Mouse (Mus musculus): ENCODE measurements at regions not wholly inside any gene's neighbourhood (a gene's known extent, or its start where the extent isn't known, plus 50 kb on each side); places are given as distances from the start of the nearest gene placed in this dataset.

DNA sequence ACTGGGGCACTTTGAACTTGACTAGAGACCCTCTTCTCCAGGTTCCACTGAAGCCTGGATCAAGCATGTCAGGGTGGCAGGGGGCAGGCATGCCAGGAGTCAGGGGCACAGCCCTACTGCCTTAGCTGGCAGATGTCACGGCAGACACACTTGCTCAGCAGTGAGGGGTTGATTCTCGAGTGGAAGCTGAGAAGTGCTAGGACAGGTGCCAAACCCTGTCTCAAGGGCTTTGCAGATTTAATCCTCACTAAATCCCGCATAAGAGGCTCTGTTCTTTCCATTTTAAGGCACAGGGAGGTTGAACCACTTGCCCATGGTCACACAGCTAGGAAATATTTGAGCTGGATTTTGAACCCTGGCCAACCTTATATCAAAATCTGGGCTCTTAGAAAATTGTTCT is 223.5 kb upstream of the Mvb12b start:
- peak; percentile 39 to 48 for DNase-seq

DNA sequence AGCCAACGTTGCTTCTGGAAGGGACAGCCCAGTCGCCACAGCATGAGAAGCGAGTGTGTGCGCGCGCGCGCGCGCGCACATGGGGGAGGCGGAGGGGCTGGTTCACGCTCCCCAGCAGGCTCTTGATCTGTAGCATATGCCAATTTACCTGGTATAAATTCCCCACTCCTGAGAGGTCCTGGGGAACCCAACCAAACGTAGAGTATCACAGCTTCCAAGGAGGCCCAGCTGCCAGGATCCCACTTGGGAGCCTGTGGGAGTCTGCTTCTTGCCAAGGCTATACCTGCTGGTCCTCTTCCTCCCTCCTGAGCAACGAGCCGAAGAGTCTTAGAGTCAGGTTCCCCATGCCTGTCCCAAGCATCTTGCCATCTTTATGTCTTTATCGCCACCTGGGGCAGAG is 222.8 kb upstream of the Mvb12b start:
- DNase-seq = peak; percentile 52 to 56

DNA sequence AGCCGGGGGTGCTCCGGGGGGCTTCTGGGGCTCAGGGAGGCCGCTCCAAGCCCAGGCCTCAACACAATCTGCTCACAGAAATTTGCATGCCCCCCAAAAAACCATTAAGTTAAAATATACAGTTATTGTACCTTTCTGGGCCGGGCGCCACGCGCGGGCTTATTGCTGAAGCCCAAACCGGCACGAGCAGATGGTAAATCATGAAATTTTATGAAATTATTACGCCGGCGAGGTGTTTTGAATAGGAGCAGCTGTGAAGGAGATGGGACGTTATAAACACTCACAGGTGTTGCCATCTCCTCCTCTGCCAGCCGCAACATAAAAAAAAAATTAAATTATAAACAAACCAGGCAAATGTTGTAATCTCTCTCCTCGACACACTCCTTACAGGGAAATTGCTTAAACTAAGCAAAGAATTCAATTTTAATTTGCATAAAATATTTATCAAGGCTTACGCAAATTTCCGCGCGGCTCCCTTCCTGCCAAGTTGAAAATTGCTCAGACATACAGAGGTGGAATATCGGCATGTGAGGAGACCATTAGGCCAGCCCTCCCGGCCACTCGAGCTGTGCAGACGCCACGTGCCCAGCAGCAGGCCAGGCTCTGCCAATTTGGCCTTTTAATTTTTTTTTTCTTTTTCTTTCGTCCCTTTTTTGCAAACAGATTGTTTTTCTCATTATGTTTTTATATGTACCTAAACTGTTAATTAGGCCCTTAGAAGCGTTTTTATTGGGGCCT is 220.0 kb upstream of the Mvb12b start:
- peak; percentile 45 to 62 for DNase-seq

DNA sequence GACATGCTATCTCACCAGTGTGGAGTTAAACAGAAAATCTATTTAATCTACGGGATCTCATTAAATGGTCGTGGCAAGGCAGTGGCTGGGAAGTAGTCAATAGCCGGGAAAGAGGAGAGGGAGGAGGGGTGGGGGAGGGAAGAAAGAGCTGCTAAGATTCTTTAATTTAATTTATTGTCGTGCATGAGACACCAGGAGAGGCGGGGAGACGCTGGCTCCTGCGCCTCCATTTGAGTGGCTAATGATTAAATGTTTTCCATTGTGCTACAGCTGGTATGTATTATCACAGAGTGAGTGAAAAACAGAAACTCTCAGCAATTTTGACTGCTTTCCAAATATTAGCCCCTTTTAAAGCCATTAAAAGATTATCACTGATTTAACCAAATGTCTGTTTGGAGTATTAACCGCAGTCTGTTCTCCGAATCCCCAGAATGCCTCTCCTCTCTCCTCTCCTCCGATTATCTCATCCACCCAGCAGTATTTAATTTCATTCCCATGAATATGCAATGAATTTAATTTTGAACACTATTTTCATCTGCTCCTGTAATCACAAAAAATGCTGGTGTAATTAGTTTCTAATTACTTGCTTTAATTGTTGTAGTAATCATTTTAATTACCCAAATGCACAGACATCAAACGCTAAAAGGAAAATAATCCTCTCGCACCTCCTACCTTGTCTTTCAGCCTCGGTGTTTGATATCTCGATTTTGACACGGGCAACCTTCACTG is 219.3 kb upstream of the Mvb12b start:
- peak in 1 of 2 experiments; percentile 28 for DNase-seq

DNA sequence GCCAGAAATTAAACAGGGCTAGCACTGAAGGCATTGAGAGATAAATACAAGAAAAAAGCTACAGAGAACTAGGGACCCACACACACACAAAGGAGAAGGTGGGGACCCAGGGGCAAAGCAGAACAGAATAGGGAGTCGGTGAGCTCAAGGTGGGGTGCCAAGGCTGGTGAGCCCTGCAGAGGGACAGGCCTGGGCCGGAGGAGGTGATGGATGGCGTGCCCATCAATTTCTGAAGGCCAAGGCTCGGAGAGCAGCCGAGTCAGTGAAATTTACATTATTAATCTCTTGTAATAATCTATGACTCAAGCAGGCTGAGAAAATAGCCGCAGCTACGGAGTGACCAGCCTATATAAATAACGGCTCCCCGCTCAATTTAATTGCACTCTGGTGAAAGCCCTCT is 218.5 kb upstream of the Mvb12b start:
- peak in 1 of 2 experiments; percentile 23 for DNase-seq

DNA sequence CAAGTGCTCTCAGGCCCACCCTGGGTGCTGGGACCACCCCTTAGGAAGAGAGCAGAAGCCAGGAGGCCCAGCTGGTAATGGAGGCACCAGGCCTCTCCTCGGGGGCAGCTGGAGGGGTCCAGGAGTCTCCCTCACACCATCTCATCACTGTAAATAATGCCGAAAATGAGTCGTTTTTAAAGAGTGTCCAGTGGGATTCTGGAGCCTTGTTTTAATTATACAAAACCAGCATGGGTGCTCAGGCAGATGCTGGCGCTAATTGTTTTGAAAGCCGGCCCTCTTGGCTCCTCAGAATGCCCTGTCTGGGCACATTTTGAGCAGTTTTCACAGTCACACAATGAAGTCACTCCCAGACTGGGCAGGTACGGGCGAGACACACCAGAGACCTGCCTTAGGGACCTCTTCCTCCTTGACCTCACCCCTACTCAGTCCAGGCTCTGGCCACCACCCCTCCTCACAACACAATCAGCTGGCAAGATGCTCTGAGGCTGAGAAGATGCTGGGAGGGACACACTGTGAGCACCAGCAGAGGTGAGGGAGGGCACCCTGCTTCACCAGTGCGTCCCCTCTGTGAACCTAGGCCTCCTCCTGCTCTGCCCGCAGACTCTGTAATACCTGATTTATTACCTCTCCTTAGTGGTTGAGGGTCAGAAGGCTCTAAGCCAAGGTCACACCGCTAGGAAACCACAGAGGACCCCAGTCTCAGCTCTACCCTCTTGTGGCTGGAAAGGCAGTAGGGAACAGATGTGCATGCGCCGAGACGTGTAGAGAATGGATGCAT is 217.7 kb upstream of the Mvb12b start:
- DNase-seq = no peak

DNA sequence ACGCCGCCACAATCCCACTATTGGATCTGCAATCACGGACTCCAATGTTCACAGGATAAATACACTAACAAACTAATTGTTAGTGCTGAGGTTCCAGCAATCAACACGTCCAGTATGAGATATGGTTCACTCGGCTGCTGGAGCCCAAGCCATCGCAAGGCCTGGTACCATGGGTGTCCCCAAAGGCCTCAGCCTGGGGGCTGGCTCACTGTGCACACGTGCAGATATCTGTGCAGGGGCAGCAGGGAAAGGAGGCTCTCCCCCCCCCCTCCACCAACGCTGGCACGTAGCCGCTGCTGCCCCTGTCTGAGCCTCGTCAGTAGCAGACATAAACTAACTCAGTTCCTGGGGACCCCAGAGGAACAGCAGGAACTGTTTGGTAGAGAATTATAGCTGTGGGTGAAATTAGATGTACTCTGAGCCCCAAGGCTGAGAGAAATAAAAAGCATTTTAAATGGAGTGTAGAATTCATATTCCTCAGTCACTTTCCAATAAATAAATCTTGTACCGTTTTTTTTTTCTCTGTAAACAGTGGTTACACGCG is 210.3 kb upstream of the Mvb12b start:
- DNase-seq = no peak

DNA sequence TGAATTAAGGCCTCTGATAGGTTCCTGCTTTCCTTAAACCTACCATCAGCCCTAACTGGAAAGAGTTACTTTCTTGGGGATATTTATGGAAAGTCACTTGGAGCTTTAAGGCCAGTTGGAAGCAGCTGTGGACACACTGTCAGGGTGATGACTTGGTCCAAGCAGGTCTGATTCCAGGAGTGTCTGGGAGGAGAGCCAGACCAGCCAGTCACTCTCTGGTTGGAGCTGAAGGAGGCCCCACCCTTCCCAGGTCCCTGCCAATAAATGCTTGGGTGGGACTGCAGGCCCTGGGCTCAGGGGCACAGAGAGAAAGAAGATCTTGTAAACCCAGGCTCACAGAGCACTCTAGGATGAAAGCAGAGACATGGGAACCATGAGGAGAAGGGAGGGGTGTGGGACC is 208.8 kb upstream of the Mvb12b start:
- DNase-seq = no peak

DNA sequence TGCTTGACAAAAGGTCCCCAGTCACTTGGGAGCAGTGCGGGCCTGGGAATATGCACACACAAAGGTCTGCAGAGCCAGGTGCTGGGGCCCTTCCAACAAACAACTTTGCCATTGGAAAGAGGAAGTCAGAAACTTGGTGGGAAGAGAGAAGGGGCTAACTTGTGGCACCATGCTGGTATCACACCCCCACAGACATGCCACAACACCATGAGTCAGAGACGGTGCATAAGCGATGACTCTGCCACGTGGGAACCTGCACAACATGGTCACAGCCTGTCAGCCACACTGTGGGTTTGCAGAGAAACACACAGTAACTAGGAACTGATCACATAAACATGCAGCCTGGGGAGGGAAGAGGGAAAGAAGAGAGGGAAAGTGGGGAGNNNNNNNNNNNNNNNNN is 201.1 kb upstream of the Mvb12b start:
- no peak for DNase-seq

DNA sequence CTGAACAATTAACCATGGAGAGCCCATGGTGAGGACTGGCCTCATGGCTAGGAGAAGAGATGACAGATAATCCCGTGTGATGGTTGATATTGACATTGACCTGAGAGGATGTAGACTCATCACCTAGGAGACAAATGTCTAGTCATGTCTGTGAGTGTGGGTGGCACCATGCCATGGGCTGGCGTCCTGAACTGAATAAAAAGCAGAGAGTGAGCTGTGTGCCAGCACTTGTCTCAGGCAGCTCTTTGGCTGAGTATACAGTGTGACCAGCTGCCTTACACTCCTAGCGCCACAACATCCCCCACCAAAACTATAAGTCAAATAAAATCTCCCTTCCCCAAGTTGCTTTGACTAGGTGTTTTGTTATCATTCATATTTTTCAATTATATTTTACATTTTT is 198.4 kb upstream of the Mvb12b start:
- peak; percentile 21 to 60 for DNase-seq

DNA sequence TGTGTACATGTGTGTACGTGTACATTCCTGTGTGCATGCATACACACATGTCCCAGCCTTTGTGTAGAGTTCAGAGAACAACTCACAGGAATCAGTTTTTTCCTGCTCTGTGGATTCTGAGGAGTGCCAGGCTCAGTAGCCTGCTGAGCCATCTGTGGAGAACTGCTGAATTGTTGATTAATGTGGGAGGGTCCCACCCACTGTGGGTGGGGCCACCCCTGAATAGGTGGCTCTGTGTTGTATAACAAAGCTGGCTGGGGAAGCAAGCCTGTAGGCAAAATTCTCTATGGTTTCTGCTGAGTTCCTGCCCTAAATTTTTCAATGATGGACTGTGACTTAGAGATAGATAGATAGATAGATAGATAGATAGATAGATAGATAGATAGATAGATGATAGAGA is 196.8 kb upstream of the Mvb12b start:
- DNase-seq = no peak

DNA sequence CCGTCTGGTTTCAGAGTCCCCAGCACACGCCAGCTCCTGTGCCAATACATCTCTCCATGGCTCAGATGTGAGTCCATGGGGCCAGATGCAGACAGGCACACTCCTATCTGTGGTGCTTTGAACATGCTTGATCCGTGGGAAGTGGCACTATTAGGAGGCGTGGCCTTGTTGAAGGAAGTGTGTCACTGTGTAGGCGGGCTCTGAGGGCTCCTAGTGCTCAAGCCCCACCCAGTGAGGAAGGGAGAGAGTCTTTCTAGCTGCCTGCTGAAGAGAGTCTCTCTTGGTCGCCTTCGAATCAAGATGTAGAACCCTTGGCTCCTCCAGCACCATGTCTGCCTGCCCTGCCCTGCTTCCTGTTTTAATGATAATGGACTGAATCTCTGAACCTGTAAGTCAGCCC is 194.7 kb upstream of the Mvb12b start:
- DNase-seq = no peak

DNA sequence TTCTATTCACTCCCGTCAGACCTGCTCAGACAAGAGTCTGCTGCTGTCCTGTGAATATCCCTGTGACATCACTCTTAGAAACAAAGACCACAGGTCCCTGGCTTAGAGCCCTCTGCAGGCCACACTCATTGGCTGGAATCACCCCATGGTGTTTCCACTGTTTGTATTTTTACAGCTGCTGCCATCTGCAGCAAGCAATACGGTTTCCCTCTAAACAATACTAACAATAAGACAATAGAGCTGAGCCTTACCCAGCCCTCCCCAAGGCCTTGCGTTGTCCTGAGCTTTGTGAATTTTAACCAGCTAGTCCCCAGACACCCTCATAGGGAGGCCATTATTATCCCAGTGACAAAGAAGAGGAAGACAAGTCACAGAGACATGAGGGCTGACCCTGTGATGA is 192.4 kb upstream of the Mvb12b start:
- no peak for DNase-seq

DNA sequence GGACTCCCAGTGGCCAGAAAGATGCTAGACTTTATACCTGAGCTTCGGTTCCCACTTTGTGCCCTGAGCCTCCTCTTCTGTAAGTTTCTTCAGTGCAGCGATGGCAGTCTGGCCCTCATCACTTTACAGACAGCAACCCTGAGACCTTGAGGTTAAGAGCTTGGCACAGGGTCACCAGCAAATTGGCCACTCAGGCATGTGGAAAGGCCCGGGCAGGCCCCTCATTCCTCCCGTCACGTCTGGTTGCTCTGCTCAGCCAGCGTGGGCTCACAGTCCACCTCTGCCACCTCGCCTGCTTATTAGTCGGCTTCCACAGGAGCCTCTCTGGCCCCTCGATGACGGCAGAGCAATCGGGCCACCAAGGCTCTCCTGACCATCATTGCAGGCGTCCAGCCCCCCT is 191.5 kb upstream of the Mvb12b start:
- no peak for DNase-seq

DNA sequence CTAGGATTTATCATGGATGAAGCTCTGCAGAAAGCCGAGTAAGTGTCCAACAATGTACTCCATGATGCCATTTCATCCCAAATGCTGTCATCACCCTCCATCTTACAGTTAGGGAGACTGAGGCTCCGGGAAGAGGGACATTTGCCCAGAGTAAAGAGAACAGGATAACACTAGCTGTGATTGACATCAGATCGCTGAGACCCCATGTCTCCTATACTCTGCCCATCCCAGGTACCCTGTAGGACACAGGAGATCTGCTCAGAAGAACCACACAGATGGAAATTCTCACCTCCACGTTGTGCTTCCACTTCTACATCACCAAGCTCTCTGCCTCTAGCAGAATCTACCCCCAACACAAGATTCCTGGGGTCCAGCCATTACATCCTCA is 191.1 kb upstream of the Mvb12b start:
- DNase-seq = no peak

DNA sequence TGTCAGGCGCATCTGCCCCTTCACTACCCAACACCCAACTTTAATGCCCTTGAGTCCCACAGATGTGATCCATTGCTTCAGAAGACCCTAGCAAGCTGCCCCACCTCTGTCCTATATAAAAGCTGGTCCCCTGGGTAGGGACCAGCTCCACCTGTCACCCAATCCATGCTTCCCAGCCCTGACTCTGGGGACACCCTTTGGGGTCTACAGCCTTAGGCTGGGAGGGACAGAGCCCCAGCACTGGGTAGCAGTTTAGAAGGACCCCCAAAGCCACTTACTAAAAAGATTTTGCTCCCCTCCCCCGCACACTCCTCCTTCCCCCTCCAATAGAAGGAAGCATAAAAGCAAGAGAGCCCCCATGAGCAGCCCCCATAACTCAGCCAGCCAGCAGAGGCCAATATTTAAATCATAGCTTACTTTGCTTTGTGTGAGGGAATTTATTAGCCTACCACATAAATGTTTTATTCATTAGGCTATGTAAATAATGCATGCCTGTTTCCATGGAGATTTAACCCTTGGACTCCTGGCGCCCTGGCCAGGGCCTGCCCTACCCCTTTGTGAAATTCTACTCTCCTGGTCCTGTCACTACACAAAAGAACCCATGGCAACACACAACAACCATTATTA is 190.6 kb upstream of the Mvb12b start:
- DNase-seq = no peak

DNA sequence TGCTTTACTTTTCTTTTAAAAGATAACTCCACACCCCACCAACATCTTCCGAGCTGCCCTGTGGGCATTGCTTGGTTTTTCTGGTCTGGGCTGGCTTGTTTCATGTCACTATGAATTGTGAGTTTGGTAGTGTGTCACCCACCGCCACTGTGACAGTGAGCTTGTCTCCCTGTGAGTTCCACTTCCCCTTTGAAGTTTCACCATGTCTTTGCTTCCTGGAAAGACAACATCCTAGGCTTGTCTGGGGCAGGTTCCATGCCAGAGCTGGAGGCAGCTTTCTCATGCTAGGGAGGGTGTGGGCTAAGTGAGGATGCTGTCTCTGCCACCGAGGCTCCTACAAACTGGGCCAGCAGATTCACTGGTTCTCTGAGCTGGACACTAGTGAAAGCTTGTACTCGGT is 188.6 kb upstream of the Mvb12b start:
- no peak for DNase-seq

DNA sequence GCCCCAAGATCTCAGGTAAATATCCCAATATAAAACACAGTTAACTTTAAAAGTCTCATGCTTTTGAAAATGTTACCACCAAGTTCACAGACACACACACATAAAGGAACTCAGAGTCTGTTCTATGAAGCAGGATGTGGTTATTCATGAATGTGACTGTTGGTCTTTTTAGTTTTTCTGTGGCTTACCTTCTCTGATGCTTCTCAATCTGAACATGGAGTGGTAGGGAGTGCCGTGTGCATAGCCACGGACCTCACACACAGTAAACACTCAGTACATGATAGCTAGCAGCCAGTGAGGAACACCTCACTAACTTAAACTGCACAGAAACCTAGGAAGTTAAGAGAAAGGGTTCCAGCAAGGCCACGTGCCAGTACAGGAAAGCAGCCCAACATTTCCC is 186.3 kb upstream of the Mvb12b start:
- DNase-seq = no peak

DNA sequence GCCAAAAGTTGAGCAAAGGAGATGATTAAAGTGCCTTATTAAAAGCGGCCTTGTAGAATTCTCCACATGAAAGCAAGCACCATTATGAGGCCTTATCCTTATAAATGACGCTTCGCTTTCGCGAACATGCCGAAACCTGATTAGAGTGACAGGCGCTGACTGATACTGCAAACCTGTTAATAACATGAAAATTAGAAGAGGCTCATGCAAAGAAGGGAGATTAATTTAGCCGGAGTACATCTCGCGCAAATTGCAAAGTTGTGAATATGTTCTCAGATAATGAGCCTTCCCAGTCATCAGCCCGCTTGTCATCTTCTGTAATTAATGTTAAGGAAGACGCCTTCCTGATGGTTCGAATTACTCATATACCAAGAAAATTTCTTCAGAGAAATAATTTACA is 177.8 kb upstream of the Mvb12b start:
- no peak for DNase-seq

DNA sequence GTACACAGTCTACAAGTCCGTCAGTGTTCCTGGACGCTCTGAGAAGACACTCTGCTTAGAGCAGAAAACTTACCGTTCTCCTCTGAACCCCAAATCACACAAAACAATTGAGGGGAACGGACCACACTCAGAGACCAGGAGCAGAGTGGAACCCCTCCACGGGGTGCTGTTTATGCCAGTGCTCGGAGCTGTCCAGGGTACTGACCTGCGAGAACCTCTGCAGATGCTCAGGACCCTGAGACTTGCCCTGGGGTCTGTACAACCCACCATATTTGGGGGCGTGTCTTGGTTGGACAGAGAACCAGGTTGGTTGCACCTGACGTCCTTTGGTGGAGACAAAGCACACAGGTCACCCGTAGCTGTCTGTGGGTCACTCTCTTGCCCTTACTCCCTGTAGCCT is 177.3 kb upstream of the Mvb12b start:
- DNase-seq = no peak

DNA sequence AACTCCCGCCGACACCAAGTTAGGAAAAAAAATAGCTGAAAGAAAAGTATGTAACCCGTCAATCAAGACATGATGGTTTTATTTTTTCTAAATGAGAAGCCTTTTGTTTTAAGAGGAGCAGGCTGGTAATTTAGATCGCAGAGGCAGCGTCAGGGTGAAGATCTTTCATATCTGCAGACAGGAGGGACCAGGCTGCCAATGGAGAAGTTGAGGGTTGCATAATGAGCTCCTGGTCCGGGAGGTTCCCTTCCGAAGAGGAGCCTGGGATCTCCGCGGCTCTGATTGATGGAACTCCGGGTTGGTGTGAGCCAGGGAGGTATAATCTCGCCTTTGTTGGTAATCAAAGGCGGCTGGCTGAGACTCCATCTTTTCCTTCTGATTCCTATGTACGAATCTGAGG is 168.8 kb upstream of the Mvb12b start:
- DNase-seq = peak in 1 of 2 experiments; percentile 15

DNA sequence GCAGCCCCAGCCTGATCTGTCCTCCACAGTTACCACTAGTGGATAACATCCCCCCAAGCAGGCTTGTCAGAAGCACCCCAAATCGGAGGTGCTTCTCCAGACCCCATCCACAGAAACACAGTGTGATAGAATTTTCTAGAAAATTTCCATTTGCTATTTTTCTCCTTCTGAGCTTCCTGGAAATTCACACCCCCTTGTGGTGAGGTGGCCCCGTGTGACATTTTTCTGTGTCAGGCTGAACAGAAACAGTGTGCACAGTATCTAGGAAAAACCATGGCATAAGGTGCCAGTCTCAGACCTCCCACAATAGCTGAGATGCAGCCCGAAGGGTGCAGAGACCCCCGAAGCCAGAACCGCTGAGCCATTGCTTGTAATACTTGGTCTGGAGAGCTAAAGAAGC is 155.3 kb upstream of the Mvb12b start:
- DNase-seq = no peak

DNA sequence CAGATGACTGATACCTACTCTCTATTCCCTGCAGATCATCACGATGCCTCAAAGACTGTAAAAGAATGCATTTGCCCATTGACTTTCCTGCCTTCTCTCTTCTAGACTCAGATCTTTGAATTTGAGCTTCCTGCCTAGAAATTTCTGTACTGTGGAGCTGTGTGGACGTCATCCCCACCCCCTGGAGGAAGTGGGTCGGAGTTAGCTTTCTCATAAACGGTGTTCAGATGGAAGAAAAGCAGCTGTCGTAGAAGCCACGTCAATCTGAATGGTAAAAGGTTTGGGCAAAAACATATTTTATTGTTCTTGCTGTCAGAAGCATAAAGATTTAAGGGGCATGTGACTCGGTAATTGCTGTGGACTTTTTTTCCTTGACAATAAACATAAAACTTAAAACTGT is 154.6 kb upstream of the Mvb12b start:
- no peak for DNase-seq
